Mouse (Mus musculus) intestine, postnatal 0 days (tissue): ENCODE measurements around the gene Defb15. TPM values are rescaled to one million over a fixed set of nuclear protein-coding genes. Genes with fewer than 3 reads are reported as not detected.
A peak's percentile ranks its signal among the peaks of the same experiment; 100 is the strongest.
"Not testable (repeated sequence)": the region's sequence is repeated elsewhere in the genome, so short reads cannot be mapped to it uniquely, and the experiment has no call there.

Experiments used
- ATAC-seq: fragments of 200-750 bp; cut with Nextera tagmentation; 2 replicates; pipeline ENCODE4 v1.8.0; 2017; ENCODE audit warnings: mild to moderate bottlenecking, moderate TSS enrichment, moderate library complexity
- H3K27ac ChIP-seq: fragments of 300-500 bp; sonication (generic); 2 replicates; pipeline ENCODE4 v1.5.1; 2014; ENCODE audit warnings: mild to moderate bottlenecking, low read depth, low read length, moderate library complexity
- H3K27me3 ChIP-seq: fragments of 300-500 bp; sonication (generic); replicated peaks from 2 replicates; pipeline ENCODE4 v1.6.1; 2014; ENCODE audit warnings: low read length, mixed read lengths; ENCODE audit not compliant: control insufficient read depth, insufficient read depth
- H3K36me3 ChIP-seq: fragments of 300-500 bp; sonication (generic); 2 replicates; pipeline ENCODE4 v1.6.1; 2014; ENCODE audit warnings: mild to moderate bottlenecking, moderate library complexity; ENCODE audit not compliant: control insufficient read depth, insufficient read depth
- H3K4me1 ChIP-seq: fragments of 300-500 bp; sonication (generic); replicated peaks from 2 replicates; pipeline ENCODE4 v1.6.1; 2014; ENCODE audit warnings: antibody characterized with exemption, low read length, mixed read lengths; ENCODE audit not compliant: control insufficient read depth, insufficient read depth
- H3K4me2 ChIP-seq: fragments of 300-500 bp; sonication (generic); replicated peaks from 2 replicates; pipeline ENCODE4 v1.6.1; 2014; ENCODE audit warnings: low read depth, mild to moderate bottlenecking, moderate library complexity
- H3K4me3 ChIP-seq: fragments of 300-500 bp; sonication (generic); 2 replicates; pipeline ENCODE4 v1.5.1; 2014; ENCODE audit warnings: low read depth, low read length
- H3K9ac ChIP-seq: fragments of 300-500 bp; sonication (generic); 2 replicates; pipeline ENCODE4 v1.6.1; 2014; ENCODE audit warnings: mild to moderate bottlenecking, low read depth, low read length
- H3K9me3 ChIP-seq: fragments of 300-500 bp; sonication (generic); 2 replicates; pipeline ENCODE4 v1.6.1; 2016; ENCODE audit warnings: mixed run types; ENCODE audit not compliant: control insufficient read depth
- CTCF ChIP-seq: sonication (generic); IDR thresholded peaks from 2 replicates; pipeline ENCODE4 v1.5.1; 2016; ENCODE audit warnings: low read depth, mild to moderate bottlenecking, control low read depth, antibody characterized with exemption, moderate library complexity
- WGBS: fragments of 180-500 bp; shearing (Covaris S2); extraction: QIAGEN DNeasy Blood & Tissue Kit; methylation state at CpG from one replicate; pipeline ENCODE4 v1.1.7; 2014; 5-methylcytosine and 5-hydroxymethylcytosine counted together
- polyA plus RNA-seq: library from polyadenylated mRNA; unstranded; fragments of >200 nt; fragmentation: Nextera tagmentation; extraction: Ambion mirVana; gene quantifications from 2 replicates; pipeline ENCODE4 v1.2.1, GENCODE M21; 2015

Gene Defb15
- polyA plus RNA-seq, 1 experiment from 2014 or later: not detected

DNA sequence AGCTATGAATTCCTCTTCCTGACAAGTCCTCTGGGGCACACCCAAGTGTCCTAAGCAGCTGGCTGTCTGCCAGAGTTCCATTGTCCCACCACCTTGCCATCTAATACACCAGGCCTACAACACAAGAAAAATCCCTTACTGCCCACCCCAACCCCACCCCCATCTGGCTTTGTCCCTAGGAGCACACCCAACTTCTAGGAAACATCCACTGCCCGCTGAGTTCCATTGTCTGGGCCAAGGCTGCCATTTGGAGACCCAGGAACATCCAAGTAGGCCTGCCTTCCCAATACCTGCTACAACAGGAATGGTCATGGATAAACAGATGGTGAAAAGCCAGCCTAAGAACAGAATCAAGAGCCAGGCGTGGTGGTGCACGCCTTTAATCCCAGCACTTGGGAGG lies 23.8 kb upstream of the Defb15 start:
- no peaks in the 10 kb centered on the region for H3K36me3 ChIP-seq
- ATAC-seq: no peak
- TF ChIP-seq CTCF: no peak
- H3K27me3 ChIP-seq: no peaks in the 10 kb centered on the region
- H3K4me3 ChIP-seq: no peak overlapping the region
- H3K4me2 ChIP-seq: no peak overlapping the region
- H3K9me3 ChIP-seq: no peaks in the 10 kb centered on the region
- H3K9ac ChIP-seq: no peak overlapping the region
- 83% methylated on average over 3 of the region's 3 CpGs for WGBS
- no peak overlapping the region for H3K27ac ChIP-seq
- H3K4me1 ChIP-seq: no peaks in the 10 kb centered on the region

DNA sequence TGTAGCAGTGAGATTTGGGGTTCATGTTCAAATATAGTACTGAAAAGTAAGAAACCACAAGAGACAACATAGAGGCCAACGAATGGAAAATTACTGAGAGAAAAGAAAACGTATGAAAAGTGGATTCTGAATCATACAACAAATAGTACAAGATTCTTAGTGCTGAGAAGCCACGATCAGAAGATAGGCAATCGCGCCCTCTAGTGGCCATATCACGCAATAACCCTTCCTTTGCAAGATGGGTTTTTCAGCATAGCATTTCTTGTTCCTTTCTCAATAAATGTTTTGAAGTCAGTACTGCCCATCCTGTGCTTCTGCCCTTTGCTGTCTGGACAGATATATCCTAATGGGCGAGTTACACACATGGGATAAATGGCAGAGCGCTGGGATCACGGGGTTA lies 22.8 kb upstream of the Defb15 start:
- H3K4me2 ChIP-seq: no peak overlapping the region
- H3K9me3 ChIP-seq: no peaks in the 10 kb centered on the region
- ATAC-seq: no peak
- 5% methylated on average over 9 of the region's 9 CpGs for WGBS
- no peaks in the 10 kb centered on the region for H3K4me1 ChIP-seq
- no peak overlapping the region for H3K9ac ChIP-seq
- H3K36me3 ChIP-seq: no peaks in the 10 kb centered on the region
- no peak overlapping the region for H3K4me3 ChIP-seq
- no peak overlapping the region for H3K27ac ChIP-seq
- no peaks in the 10 kb centered on the region for H3K27me3 ChIP-seq
- TF ChIP-seq CTCF: peak; percentile 82

DNA sequence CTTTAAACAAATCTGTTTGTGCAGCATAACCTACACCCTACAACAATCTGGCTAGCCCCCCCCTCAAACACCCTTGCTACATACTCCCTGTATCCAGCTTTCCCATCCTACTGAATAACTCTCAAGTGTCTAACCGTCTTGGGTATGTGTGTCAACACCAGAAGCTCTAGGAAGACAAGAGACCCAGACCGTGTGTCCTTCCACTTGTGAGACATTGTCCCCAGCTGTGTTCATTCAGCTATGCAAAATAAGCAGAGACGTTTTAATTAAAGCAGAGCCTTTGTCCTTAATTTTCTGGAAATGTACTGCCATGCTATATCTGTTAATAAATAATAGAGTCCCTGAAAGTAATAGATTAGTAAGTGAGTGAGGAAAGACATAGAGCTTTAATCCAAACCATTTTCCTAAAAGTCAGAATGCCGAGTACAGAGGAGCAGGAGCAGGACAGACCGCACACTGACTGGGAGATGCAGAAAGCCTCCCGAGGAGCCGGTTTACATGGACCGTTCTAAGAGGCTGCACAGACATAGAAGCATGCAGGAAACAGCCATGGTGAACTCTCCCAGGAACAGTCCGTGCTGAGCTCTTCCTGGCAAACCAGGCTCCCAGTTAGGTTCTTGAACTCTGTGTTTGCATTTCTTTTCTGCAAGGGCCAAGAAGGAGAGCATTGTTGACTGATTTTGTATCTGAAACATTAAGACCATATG lies 15.0 kb upstream of the Defb15 start:
- TF ChIP-seq CTCF: no peak
- Histone ChIP-seq H3K4me3 (no peak overlapping the region), H3K36me3 (no peaks in the 10 kb centered on the region), H3K4me2 (no peak overlapping the region), H3K4me1 (no peaks in the 10 kb centered on the region), H3K9ac (no peak overlapping the region), H3K27me3 (no peaks in the 10 kb centered on the region), H3K27ac (no peak overlapping the region), H3K9me3 (no peaks in the 10 kb centered on the region)
- ATAC-seq: no peak
- 58% methylated on average over 9 of the region's 9 CpGs for WGBS

DNA sequence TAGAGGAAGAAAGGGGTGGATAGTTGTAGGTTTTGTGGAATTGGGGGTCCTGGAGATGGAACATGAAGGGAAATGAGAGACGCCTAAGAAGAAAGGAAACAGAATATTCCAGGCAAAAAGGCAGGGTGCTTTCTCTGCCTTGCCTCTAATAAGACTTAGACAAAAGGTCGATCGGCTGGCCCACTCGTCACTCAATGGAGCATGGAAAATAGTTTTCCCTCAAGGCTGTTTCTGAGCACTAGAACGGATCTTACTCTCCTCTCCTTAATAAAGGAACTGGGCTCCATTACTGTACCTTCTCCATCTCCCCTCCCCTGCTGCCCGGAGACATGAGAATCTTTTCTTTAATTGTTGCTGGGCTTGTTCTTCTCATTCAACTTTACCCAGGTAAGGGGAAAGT lies 14.0 kb upstream of the Defb15 start, which contains the start of gene Defb13:
Gene Defb13 (plus strand): TSS at position 301 of the 400 bp plus-strand sequence.
- whole genome bisulfite sequencing: 91% methylated on average over 6 of the region's 6 CpGs

DNA sequence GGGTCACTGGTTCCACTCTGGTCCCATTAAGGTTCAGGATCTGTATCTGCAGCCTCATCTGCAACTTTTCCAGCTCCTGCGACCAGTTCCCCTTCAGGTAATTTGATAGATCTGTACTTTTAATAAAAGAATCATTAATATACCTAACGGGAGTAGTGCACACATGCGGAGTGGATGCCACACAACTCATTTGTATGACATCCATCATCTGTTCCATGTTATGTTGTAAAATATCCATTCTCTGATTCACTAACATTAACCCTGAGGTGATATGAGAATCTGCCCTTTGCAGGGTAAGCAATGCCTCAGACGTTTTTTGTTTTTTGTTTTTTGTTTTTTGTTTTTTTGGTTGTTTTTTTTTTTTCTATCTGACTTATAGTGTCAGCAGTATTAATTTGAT lies 5.5 kb upstream of the Defb15 start, which contains the start of gene Defb35:
Gene Defb35 (plus strand): TSS at position 301 of the 400 bp plus-strand sequence.
- not testable (repeated sequence) for H3K4me2 ChIP-seq, H3K4me1 ChIP-seq, H3K27ac ChIP-seq, H3K9me3 ChIP-seq, H3K36me3 ChIP-seq, H3K27me3 ChIP-seq, ATAC-seq, H3K9ac ChIP-seq, H3K4me3 ChIP-seq
- 85% methylated on average over 4 of the region's 4 CpGs for WGBS

More for the DNA sequence above, 14.0 kb upstream of the Defb15 start, which contains the start of gene Defb13:
- no peak within 1 kb of the TSS for H3K4me2 ChIP-seq
- ATAC-seq: no peak
- no peak for TF ChIP-seq CTCF
- H3K36me3 ChIP-seq: no peaks in the 10 kb centered on the region
- H3K27ac ChIP-seq: no peak within 1 kb of the TSS
- H3K9me3 ChIP-seq: no peaks in the 10 kb centered on the region
- no peaks in the 10 kb centered on the region for H3K4me1 ChIP-seq
- H3K27me3 ChIP-seq: no peaks in the 10 kb centered on the region
- no peak within 1 kb of the TSS for H3K4me3 ChIP-seq
- H3K9ac ChIP-seq: no peak within 1 kb of the TSS

DNA sequence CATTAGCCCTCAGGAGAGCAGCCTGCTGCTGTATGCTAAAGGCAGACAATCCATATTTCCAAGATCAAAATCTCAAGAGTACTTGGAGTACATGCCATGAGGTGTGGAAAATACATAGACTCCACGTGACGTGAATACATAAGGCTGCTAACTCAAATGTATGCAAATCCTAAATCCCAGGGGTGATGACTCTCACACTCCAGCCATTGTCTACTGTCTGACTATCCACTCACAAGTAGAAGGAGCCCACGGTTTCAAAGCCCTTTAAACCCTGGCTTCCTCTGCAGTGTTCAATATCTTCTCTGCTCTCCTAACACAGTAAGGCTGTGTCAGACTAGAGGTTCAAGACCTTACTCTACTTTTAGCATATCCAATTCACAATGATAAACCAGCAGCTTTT lies 1.8 kb downstream of the Defb15 start:
- H3K4me3 ChIP-seq, H3K4me2 ChIP-seq, H3K4me1 ChIP-seq, H3K27ac ChIP-seq, H3K9ac ChIP-seq, ATAC-seq, H3K27me3 ChIP-seq, H3K9me3 ChIP-seq, H3K36me3 ChIP-seq: not testable (repeated sequence)
- 85% methylated on average over 3 of the region's 3 CpGs for WGBS

DNA sequence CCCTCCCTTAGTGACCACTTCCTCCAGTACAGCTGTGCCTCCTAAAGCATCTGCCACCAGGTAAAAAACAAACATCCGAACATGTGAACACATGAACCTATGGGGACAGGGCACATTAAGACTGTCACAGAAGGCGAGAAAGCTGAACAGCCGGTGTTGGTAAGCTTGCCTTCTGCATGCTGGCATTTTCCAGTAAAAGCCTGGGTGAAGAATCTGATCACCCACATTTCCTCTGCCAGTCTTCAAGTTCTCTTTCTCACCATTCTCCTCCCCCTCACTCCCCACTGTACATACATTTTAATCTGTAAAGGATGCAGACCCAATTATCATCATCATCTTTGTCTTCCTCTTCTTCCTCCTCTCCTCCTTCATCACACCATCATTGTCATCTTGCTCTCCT lies 16.9 kb downstream of the Defb15 start:
- no peaks in the 10 kb centered on the region for H3K36me3 ChIP-seq
- no peak overlapping the region for H3K9ac ChIP-seq
- WGBS: 87% methylated on average over 3 of the region's 3 CpGs

More for the DNA sequence above, 16.9 kb downstream of the Defb15 start:
- no peaks in the 10 kb centered on the region for H3K4me1 ChIP-seq
- no peak overlapping the region for H3K4me2 ChIP-seq
- no peaks in the 10 kb centered on the region for H3K27me3 ChIP-seq
- TF ChIP-seq CTCF: no peak
- no peaks in the 10 kb centered on the region for H3K9me3 ChIP-seq
- no peak for ATAC-seq
- no peak overlapping the region for H3K27ac ChIP-seq
- H3K4me3 ChIP-seq: no peak overlapping the region
